Mouse (Mus musculus) fat pad, adult 2 months (tissue): Measurements from ENCODE around the gene Btbd35f27.
"Not testable (repeated sequence)": the region's sequence is repeated elsewhere in the genome, so short reads cannot be mapped to it uniquely, and the experiment has no call there.

Experiments
- DNase-seq: peaks from one replicate; pipeline ENCODE4 v3.0.0-alpha.2; 2011; ENCODE audit warnings: low read depth, low spot score; ENCODE audit errors: extremely low read depth

Gene Btbd35f27

DNA sequence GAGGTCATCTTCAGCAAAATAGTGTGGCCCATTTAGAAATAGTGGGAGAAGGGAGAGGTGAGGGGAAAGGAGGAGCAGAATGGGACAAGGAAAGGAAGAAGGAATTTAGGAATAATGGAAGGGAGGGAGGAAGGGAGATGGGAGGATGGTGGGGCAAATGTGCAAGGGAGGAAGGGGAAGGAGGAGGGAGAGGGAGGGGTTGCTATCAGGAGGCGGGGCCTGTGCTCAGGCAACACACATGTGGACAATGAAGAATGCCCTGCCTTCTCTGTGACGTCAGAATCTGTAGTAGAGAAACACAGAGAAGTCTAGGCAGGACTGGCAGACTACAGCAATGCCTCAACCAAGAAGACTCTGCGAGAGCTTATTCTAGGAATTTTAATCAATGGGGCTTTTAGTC is at the start of gene Btbd35f27:
Gene Btbd35f27, plus strand, starts transcription at position 301 of the 400 bp plus-strand sequence.
- DNase-seq, result not testable (repeated sequence)
